Mouse (Mus musculus) ovary, postnatal 10 days (tissue): ENCODE data around the gene Paqr3.

Source experiments
- DNase-seq: peaks from one replicate; pipeline ENCODE4 v3.0.0; 2022; ENCODE audit warnings: low spot score

The Paqr3 gene

DNA sequence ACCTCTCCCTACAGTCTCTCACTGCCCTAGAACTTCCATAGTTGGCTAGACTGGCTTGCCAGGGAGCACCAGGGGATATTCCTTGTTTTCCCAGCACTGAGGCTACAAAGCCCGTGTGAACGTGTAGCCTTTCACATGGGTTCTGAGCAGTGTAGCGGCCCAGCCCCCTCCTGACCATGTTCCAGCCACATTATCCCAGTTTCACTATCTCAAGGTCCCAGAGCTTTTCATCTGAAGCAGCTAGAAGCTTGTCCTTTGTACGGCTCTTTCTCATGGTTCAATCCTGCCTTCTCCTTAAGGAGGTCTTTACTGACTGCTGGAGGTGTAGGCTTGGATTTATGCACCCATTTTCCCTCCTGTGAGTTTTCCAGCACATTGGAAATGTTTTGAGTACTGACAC lies 26.9 kb downstream of the Paqr3 start:
- DNase-seq, result no peak

GRCm38 (mm10) chr5:97083701-97084100 lies 27.7 kb downstream of the Paqr3 start:
- DNase-seq, result no peak

DNA sequence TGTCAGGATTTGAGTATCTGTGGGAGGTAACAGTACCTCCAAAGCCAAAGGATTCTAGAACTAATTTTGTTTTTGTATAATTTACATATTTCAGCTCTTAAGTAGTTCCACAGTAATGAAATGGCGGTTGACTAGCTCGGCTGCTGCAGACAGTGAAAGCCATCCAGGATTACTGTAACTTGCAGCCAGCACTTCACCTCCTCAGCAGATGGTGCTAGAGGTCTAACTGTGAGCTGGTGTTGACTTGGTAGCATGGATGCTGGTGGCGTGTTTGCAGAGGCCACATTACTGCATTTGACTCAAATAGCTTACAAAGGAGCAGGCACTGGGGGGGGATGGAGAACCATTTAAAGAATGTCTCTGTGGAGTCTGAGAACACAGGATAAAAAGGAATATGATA lies 29.9 kb downstream of the Paqr3 start:
- no peak for DNase-seq

- DNase-seq, result no peak
These were observed 32.8 kb downstream of the Paqr3 start for GRCm38 (mm10) chr5:97078641-97079040.

DNA sequence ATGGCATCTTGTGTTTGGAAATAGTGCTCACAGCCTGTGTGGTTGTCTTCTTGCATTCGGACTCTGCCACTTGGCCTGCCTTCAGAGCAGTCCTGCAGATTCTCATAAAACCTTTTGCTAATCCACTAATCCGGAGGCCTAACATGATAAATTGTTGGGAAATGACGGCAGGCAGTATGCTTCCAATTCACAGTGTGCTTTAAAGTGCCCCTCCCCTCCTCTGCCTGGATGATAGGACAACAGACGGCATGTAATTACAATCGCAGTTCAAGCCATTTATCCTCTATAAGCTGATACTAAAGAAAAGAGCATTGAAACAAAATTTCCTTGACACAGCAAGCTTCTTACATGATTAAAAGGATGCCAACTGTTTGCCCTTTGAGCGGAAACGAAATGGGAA lies 33.7 kb downstream of the Paqr3 start:
- DNase-seq, result no peak

- DNase-seq, result no peak
These were observed 35.2 kb downstream of the Paqr3 start for GRCm38 (mm10) chr5:97076167-97076566.

- DNase-seq, result no peak
These were observed 35.8 kb downstream of the Paqr3 start for GRCm38 (mm10) chr5:97075476-97076151.

DNA sequence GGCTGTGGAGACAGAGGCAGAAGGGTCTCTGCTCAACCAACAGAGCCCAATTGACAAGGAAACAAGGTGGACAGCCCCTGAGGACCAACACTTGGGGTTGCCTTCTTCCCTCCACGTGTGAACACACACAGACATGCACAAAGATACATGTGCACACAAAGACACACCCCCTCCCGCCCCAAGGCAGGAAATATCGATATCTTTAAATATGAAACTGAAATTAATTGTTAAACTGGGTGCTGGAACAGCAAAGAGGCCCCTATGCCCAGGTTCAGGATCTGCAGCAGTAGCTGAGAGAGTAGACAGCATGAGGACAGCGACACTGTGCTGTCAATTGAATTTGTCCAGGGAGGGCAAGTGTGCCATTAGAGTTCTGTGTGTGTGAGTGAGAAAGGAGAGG lies 45.6 kb downstream of the Paqr3 start:
- DNase-seq, result no peak

DNA sequence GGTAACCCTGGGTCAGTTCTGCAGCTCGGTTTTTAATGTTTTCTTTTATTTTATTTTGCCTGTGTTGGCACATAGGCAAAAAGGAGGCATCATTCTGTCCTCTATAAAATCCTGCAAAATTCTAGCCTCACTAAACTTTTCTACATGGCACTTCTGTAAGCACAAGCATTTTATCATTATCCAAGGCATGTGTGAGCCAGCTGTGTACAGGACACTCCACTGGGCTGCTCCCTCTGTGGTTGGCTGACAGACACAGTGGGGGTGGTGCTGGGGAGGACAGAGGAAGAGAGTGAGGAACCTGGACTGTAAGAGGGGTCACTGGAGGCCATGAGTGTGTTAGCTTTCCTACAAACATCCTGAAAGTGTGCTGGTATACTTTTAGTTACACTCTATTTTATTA lies 49.4 kb downstream of the Paqr3 start:
- no peak for DNase-seq

DNA sequence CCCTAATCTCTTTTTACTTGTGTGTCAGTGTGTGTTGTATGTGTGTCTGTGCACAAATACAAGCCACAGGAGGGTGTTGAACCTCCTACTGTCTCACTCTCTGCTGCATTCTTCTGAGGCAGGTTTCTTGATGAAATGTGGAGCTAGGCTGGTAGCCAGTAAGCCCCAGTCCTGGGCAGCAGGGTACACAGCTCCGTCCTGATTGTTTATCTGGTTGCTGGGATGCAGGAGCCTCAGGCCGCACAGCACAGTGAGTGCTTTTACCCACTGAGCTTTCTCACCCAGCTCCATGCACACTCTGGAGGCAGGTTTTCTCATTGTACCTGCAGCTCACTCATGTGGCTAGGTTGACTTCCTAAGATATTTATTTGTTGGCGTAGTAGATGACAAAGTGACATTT lies 50.5 kb downstream of the Paqr3 start:
- no peak for DNase-seq

GRCm38 (mm10) chr5:97056791-97057450 lies 54.5 kb downstream of the Paqr3 start:
- no peak for DNase-seq

GRCm38 (mm10) chr5:97056359-97056758 lies 55.0 kb downstream of the Paqr3 start:
- DNase-seq, result no peak

- DNase-seq, result no peak
These were observed 55.8 kb downstream of the Paqr3 start for GRCm38 (mm10) chr5:97055511-97056068.

- DNase-seq, result no peak
These were observed 56.6 kb downstream of the Paqr3 start for GRCm38 (mm10) chr5:97054801-97055200.

GRCm38 (mm10) chr5:97054166-97054565 lies 57.2 kb downstream of the Paqr3 start:
- DNase-seq, result no peak

- DNase-seq, result no peak
These were observed 62.5 kb downstream of the Paqr3 start for GRCm38 (mm10) chr5:97048905-97049304.

GRCm38 (mm10) chr5:97046680-97047079 lies 64.7 kb downstream of the Paqr3 start:
- no peak for DNase-seq

DNA sequence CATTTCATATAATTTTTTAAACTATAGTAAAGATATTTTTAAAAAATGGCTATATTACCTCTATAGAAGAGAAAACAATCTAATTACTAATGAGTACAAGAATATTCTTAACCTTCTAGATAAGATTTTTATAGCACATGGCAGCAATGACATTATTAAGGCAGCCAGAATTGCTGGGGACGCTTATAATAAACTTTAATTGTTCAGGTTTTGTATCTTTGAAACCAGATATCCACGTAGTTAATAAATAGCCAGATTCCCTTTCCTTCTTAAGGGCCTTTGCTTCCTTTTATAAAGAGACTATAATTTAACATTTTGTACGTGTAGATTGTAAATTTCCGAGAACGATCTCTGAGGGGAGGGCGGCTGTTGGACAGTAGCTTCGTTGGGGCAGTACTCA lies 66.1 kb downstream of the Paqr3 start:
- DNase-seq, result no peak
